Mouse (Mus musculus): ENCODE measurements around the gene Chrm4.

GRCm38 (mm10) chr2:91883961-91884360, 43.1 kb upstream of the Chrm4 start:
- TF ChIP-seq CTCF (IDR thresholded peaks at IDR 0.05; ENCODE audit: insufficient read depth, low read length) (no peak), POLR2A (IDR thresholded peaks at IDR 0.05; ENCODE audit: borderline replicate concordance, extremely low read depth, low read depth, low read length) (no peak)
